Mouse (Mus musculus): ENCODE data around the gene Car4.

GRCm38 (mm10) chr11:84957591-84958270, at the start of gene Car4:
- TF ChIP-seq GATA1 (IDR thresholded peaks at IDR 0.05; ENCODE audit: borderline replicate concordance, low read length) (no peak), FLI1 (IDR thresholded peaks at IDR 0.05; ENCODE audit: low read length) (no peak)
